Mouse (Mus musculus) hindbrain, postnatal 0 days (tissue): ENCODE results near the gene 1110008L16Rik. TPM values are rescaled to one million over a fixed set of nuclear protein-coding genes. Genes with fewer than 3 reads are reported as not detected.
A peak's percentile ranks its signal among the peaks of the same experiment; 100 is the strongest.
"Not testable (repeated sequence)": the region's sequence is repeated elsewhere in the genome, so short reads cannot be mapped to it uniquely, and the experiment has no call there.

Experiments used
- ATAC-seq: fragments of 200-750 bp; cut with Nextera tagmentation; 2 replicates; pipeline ENCODE4 v1.8.0; 2017; ENCODE audit warnings: mild to moderate bottlenecking, moderate TSS enrichment, moderate library complexity
- DNase-seq: peaks from one replicate; pipeline ENCODE4 v3.0.0-alpha.2; 2015; ENCODE audit warnings: low spot score
- H3K27ac ChIP-seq: fragments of 300-500 bp; sonication (generic); 2 replicates; pipeline ENCODE4 v1.5.1; 2014; ENCODE audit warnings: mild to moderate bottlenecking
- H3K27me3 ChIP-seq: fragments of 300-500 bp; sonication (generic); 2 replicates; pipeline ENCODE4 v1.6.1; 2014; ENCODE audit warnings: low read length, mixed read lengths; ENCODE audit not compliant: insufficient read depth
- H3K36me3 ChIP-seq: fragments of 300-500 bp; sonication (generic); 2 replicates; pipeline ENCODE4 v1.6.1; 2014; ENCODE audit warnings: low read length, mixed read lengths; ENCODE audit not compliant: insufficient read depth
- H3K4me1 ChIP-seq: fragments of 300-500 bp; sonication (generic); 2 replicates; pipeline ENCODE4 v1.6.1; 2014; ENCODE audit warnings: antibody characterized with exemption, low read length, mixed read lengths; ENCODE audit not compliant: insufficient read depth
- H3K4me2 ChIP-seq: fragments of 300-500 bp; sonication (generic); 2 replicates; pipeline ENCODE4 v1.6.1; 2014; ENCODE audit warnings: low read depth, mild to moderate bottlenecking, low read length, moderate library complexity, mixed read lengths
- H3K4me3 ChIP-seq: fragments of 300-500 bp; sonication (generic); 2 replicates; pipeline ENCODE4 v1.5.1; 2014; ENCODE audit warnings: low read length
- H3K9ac ChIP-seq: fragments of 300-500 bp; sonication (generic); replicated peaks from 2 replicates; pipeline ENCODE4 v1.6.1; 2014; ENCODE audit warnings: mild to moderate bottlenecking, low read length, moderate library complexity, mixed read lengths
- H3K9me3 ChIP-seq: fragments of 300-500 bp; sonication (generic); 2 replicates; pipeline ENCODE4 v1.6.1; 2016; ENCODE audit warnings: low read length, mixed read lengths
- CTCF ChIP-seq: IDR thresholded peaks from 2 replicates; pipeline ENCODE4 v1.5.1; 2016; ENCODE audit warnings: antibody characterized with exemption, control low read depth, low read depth
- WGBS: fragments of 180-500 bp; shearing (Covaris S2); extraction: QIAGEN DNeasy Blood & Tissue Kit; methylation state at CpG from one replicate; pipeline ENCODE4 v1.1.7; 2014; 5-methylcytosine and 5-hydroxymethylcytosine counted together
- polyA plus RNA-seq: library from polyadenylated mRNA; unstranded; fragments of >200 nt; fragmentation: Nextera tagmentation; extraction: Ambion mirVana; gene quantifications from 2 replicates; pipeline ENCODE4 v1.2.1, GENCODE M21; 2015
- total RNA-seq: library from RNA; depleted of rRNA; stranded (reverse); fragments of >200 nt; gene quantifications from 2 replicates; pipeline ENCODE4 v1.2.3, GENCODE M21; 2014; rRNA removed

1110008L16Rik gene
- total RNA-seq: 9.8 and 10.4 TPM in 2 replicates
- 7.6 and 7.8 TPM in 2 replicates for polyA plus RNA-seq

- Histone ChIP-seq H3K27me3 (no peaks in the 10 kb centered on the region), H3K9ac (no peak within 1 kb of the TSS), H3K4me3 (no peak within 1 kb of the TSS), H3K4me1 (peaks cover 18% of the 10 kb centered on the region), H3K27ac (no peak within 1 kb of the TSS), H3K9me3 (no peaks in the 10 kb centered on the region), H3K36me3 (peaks cover 21% of the 10 kb centered on the region), H3K4me2 (no peak within 1 kb of the TSS)
- no peak for TF ChIP-seq CTCF
- DNase-seq (no peak), ATAC-seq (no peak)
- 85% methylated on average over 5 of the region's 5 CpGs for WGBS
Measured at GRCm38 (mm10) chr12:55299336-55299735, at the start of gene 1110008L16Rik. Gene 1110008L16Rik (plus strand): TSS chr12:55299577.

GRCm38 (mm10) chr12:55261950-55262349 is 37.4 kb upstream of the 1110008L16Rik start:
- H3K9ac ChIP-seq, H3K9me3 ChIP-seq, DNase-seq, H3K27me3 ChIP-seq, H3K36me3 ChIP-seq, H3K27ac ChIP-seq, H3K4me3 ChIP-seq, H3K4me2 ChIP-seq, H3K4me1 ChIP-seq, ATAC-seq: not testable (repeated sequence)
- WGBS: no CpG with 5 or more reads among the region's 8 CpGs

GRCm38 (mm10) chr12:55263385-55263784 is 36.0 kb upstream of the 1110008L16Rik start:
- H3K27ac ChIP-seq, DNase-seq, H3K27me3 ChIP-seq, H3K4me1 ChIP-seq, H3K4me2 ChIP-seq, H3K36me3 ChIP-seq, H3K9ac ChIP-seq, H3K9me3 ChIP-seq, H3K4me3 ChIP-seq, ATAC-seq: not testable (repeated sequence)
- WGBS: no CpG with 5 or more reads among the region's 5 CpGs

GRCm38 (mm10) chr12:55272243-55272642 is 27.1 kb upstream of the 1110008L16Rik start:
- Histone ChIP-seq H3K36me3 (no peaks in the 10 kb centered on the region), H3K9ac (no peak overlapping the region), H3K4me2 (no peak overlapping the region), H3K9me3 (no peaks in the 10 kb centered on the region), H3K4me1 (no peaks in the 10 kb centered on the region), H3K27me3 (no peaks in the 10 kb centered on the region), H3K27ac (no peak overlapping the region), H3K4me3 (no peak overlapping the region)
- no peak for ATAC-seq
- TF ChIP-seq CTCF: no peak
- 76% methylated on average over 3 of the region's 3 CpGs for WGBS
- DNase-seq: no peak

- H3K9ac ChIP-seq, H3K27me3 ChIP-seq, H3K27ac ChIP-seq, H3K36me3 ChIP-seq, H3K4me1 ChIP-seq, H3K4me3 ChIP-seq, H3K9me3 ChIP-seq, DNase-seq, H3K4me2 ChIP-seq, ATAC-seq: not testable (repeated sequence)
- whole genome bisulfite sequencing: 94% methylated on average over 3 of the region's 6 CpGs
Measured at GRCm38 (mm10) chr12:55277583-55277982, 21.8 kb upstream of the 1110008L16Rik start.

GRCm38 (mm10) chr12:55298112-55298511 is 1.3 kb upstream of the 1110008L16Rik start:
- Histone ChIP-seq H3K4me3 (no peak overlapping the region), H3K9me3 (no peaks in the 10 kb centered on the region), H3K9ac (no peak overlapping the region), H3K4me2 (no peak overlapping the region), H3K27ac (no peak overlapping the region), H3K27me3 (no peaks in the 10 kb centered on the region), H3K4me1 (peaks cover 9% of the 10 kb centered on the region), H3K36me3 (peaks cover 30% of the 10 kb centered on the region)
- 95% methylated on average over 9 of the region's 9 CpGs for WGBS
- no peak for TF ChIP-seq CTCF
- ATAC-seq (no peak), DNase-seq (no peak)

- WGBS: 83% methylated on average over 3 of the region's 3 CpGs
- no peak for DNase-seq
- H3K27me3 ChIP-seq: no peaks in the 10 kb centered on the region
- no peaks in the 10 kb centered on the region for H3K9me3 ChIP-seq
- H3K36me3 ChIP-seq: peaks cover 12% of the 10 kb centered on the region
- H3K9ac ChIP-seq: no peak overlapping the region
- 0 out of 2 replicates have a peak overlapping the region, but pooled peaks have one; percentile 0 for H3K4me3 ChIP-seq
- ATAC-seq: no peak
- H3K4me2 ChIP-seq: peak overlapping the region; percentile 80
- TF ChIP-seq CTCF: no peak
- H3K27ac ChIP-seq: no peak overlapping the region
- peaks cover 18% of the 10 kb centered on the region for H3K4me1 ChIP-seq
Measured at GRCm38 (mm10) chr12:55300820-55301351, 1.5 kb downstream of the 1110008L16Rik start.
